Mouse (Mus musculus) hindbrain, embryonic 15.5 days (tissue): ENCODE data around the gene Rasl11b. TPM values are rescaled to one million over a fixed set of nuclear protein-coding genes. Genes with fewer than 3 reads are reported as not detected.
A peak's percentile ranks its signal among the peaks of the same experiment; 100 is the strongest.

Experiments used
- ATAC-seq: fragments of 200-750 bp; cut with Nextera tagmentation; 2 replicates; pipeline ENCODE4 v1.8.0; 2017; ENCODE audit warnings: low read depth, moderate number of reproducible peaks, moderate TSS enrichment; ENCODE audit not compliant: low FRiP score
- H3K27ac ChIP-seq: fragments of 300-500 bp; sonication (generic); replicated peaks from 2 replicates; pipeline ENCODE4 v1.5.1; 2015; ENCODE audit warnings: mild to moderate bottlenecking, inconsistent platforms
- H3K27me3 ChIP-seq: fragments of 300-500 bp; sonication (generic); 2 replicates; pipeline ENCODE4 v1.6.1; 2015; ENCODE audit warnings: control low read depth, inconsistent platforms
- H3K36me3 ChIP-seq: fragments of 300-500 bp; sonication (generic); 2 replicates; pipeline ENCODE4 v1.6.1; 2015; ENCODE audit warnings: control low read depth, inconsistent platforms
- H3K4me1 ChIP-seq: fragments of 300-500 bp; sonication (generic); replicated peaks from 2 replicates; pipeline ENCODE4 v1.6.1; 2015; ENCODE audit warnings: control low read depth, inconsistent platforms
- H3K4me2 ChIP-seq: fragments of 300-500 bp; sonication (generic); 2 replicates; pipeline ENCODE4 v1.6.1; 2015; ENCODE audit warnings: moderate library complexity, mild to moderate bottlenecking, inconsistent platforms
- H3K4me3 ChIP-seq: fragments of 300-500 bp; sonication (generic); 2 replicates; pipeline ENCODE4 v1.5.1; 2015; ENCODE audit warnings: mild to moderate bottlenecking, inconsistent platforms
- H3K9ac ChIP-seq: fragments of 300-500 bp; sonication (generic); 2 replicates; pipeline ENCODE4 v1.6.1; 2015; ENCODE audit warnings: inconsistent platforms
- H3K9me3 ChIP-seq: fragments of 300-500 bp; sonication (generic); 2 replicates; pipeline ENCODE4 v1.6.1; 2016; ENCODE audit warnings: control low read depth, inconsistent platforms
- WGBS: fragments of 180-500 bp; shearing (Covaris S2); methylation state at CpG from one replicate; pipeline ENCODE4 v1.1.7; 2015; 5-methylcytosine and 5-hydroxymethylcytosine counted together
- polyA plus RNA-seq: library from polyadenylated mRNA; unstranded; fragments of >200 nt; fragmentation: Nextera tagmentation; extraction: Ambion mirVana; gene quantifications from 2 replicates; pipeline ENCODE4 v1.2.1, GENCODE M21; 2015

The Rasl11b gene
- polyA plus RNA-seq, result 17.8 and 20.0 TPM in 2 replicates

DNA sequence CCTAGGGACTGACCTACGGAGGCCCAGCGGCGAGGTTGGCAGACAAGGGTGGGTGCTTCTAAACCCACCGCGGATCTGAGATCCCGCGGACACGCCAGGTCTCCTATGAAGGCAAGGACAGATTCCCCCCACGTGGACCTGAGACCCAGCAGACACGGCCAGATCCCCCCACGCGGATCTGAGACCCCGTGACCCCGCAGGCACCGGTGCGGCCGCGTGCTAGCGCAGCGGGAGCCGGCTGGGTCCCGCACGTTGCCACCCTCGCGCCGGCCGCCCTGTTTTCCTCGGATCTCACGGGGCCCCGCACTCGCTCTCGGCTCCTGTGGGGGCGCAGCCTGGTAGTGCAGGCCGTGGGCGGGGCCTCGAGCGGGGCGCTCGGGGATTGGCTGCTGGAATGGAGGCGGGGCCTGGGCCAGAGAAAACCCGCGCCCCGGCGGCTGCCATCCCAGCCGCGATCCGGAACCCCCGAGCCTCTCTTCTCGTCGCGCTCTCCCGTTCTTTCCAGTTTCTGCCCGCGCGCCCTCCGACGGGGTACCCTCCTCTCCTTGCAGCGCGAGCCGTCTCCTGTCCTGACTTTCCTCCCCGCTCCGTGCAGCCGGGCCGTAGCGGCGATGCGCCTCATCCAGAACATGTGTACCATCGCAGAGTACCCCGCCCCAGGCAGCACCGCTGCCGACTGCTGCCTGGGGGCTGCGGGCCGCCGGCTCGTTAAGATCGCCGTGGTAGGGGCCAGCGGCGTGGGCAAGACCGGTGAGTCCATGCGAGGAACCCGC lies at the start of gene Rasl11b:
Gene Rasl11b, plus strand, starts transcription at position 446 of the 773 bp plus-strand sequence.
- Histone ChIP-seq H3K9ac (peak within 1 kb of the TSS; percentile 70), H3K27ac (peak within 1 kb of the TSS; percentile 49), H3K4me2 (peak within 1 kb of the TSS; percentile 91), H3K36me3 (no peaks in the 10 kb centered on the region), H3K27me3 (no peaks in the 10 kb centered on the region), H3K4me3 (peak within 1 kb of the TSS; percentile 79), H3K9me3 (no peaks in the 10 kb centered on the region), H3K4me1 (peaks cover 38% of the 10 kb centered on the region)
- WGBS, result under 1% methylated on average over 82 of the region's 82 CpGs
- ATAC-seq, result peak; percentile 96

DNA sequence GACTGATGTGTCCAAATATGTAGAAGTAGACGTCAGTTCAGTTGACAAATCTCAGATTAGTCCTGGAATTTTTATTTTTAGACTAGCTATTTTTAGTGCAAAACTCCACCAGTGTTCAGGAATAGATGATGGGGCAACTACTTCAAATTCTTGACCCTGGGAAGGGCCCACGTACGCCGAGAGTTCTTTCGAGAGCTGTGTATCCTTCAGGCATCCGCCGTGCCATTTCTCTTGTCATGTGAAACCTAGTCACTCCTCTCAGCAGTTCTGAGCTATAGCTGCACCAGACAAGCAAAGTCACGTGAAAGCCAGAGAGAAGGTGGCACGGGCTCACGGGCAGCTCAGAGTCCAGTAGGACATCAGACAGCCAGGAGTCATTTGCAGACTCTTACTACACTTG lies 47.5 kb upstream of the Rasl11b start:
- H3K27ac ChIP-seq, result no peak overlapping the region
- H3K4me1 ChIP-seq, result no peaks in the 10 kb centered on the region
- H3K4me2 ChIP-seq, result no peak overlapping the region
- no peak overlapping the region for H3K9ac ChIP-seq
- H3K36me3 ChIP-seq, result no peaks in the 10 kb centered on the region
- 89% methylated on average over 10 of the region's 10 CpGs for WGBS
- H3K9me3 ChIP-seq, result no peaks in the 10 kb centered on the region
- H3K27me3 ChIP-seq, result no peaks in the 10 kb centered on the region
- H3K4me3 ChIP-seq, result no peak overlapping the region
- no peak for ATAC-seq

DNA sequence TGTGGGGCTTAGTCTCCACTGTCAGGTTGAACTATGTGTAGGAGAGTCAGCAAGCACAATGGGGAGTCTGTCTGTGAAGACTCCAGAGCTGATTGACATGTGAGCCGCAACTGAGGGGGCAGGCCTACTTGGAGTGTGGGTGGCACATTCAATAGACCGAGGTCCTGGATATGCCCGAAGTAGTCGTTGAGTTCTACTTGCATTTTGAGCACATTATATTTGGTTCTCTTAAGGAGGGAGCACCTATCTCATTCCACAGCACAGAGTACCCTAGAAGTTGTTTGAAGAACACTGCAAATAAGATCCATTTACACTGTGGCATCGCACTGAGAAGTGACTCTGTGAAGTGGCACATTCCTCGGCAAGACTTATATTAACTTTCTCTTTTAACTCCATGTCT lies 45.1 kb upstream of the Rasl11b start:
- no peak overlapping the region for H3K4me3 ChIP-seq
- WGBS, result 77% methylated on average over 6 of the region's 6 CpGs
- H3K36me3 ChIP-seq, result no peaks in the 10 kb centered on the region
- no peak overlapping the region for H3K27ac ChIP-seq
- no peaks in the 10 kb centered on the region for H3K27me3 ChIP-seq
- no peak for ATAC-seq
- H3K9ac ChIP-seq, result no peak overlapping the region
- no peak overlapping the region for H3K4me2 ChIP-seq
- H3K4me1 ChIP-seq, result no peaks in the 10 kb centered on the region
- no peaks in the 10 kb centered on the region for H3K9me3 ChIP-seq

DNA sequence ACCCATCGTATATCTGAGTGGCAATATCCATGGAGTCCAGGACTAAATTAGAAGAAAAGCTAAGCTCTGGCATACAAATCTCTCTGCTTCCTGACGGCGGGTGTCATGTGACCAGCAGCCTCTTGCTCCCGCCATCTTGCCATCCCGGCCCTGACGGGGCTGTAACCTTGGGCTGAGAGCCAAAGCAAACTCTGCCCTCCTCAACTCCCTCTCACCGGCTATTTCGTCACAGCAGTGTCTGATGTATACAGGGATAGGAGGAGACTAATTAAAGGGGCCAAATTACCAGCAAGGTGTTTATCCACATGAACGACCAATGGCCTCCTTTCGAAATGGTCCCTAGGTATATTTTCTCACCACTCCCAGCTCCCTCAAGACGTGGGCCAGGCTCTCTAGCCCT lies 43.3 kb upstream of the Rasl11b start:
- Histone ChIP-seq H3K9ac (no peak overlapping the region), H3K4me1 (no peaks in the 10 kb centered on the region)
- WGBS, result 87% methylated on average over 11 of the region's 11 CpGs

DNA sequence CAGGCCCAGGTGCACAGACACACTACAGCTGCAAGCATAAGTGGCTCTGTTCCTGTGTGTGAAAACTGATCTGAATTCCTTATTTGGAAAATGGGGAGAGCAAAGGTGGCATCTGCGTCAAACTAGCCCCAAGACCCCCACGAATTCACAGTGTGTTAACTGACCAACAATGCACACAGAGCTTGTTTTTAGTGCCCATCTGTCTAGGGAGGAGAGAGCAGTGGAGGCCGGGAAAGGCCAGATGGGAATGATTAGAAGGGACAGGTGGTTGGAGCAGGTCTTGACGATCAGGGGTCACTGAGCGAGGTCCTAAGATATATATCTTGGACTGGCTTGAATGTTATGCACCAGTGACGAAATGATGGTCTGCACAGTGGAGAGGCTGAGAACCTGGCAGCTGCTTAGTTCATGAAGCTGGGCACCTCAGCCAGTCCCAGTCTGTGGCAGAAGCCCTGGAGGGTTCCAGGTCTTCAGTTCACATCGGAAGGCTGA lies 39.2 kb upstream of the Rasl11b start:
- Histone ChIP-seq H3K4me3 (no peak overlapping the region), H3K9me3 (no peaks in the 10 kb centered on the region), H3K4me2 (no peak overlapping the region), H3K9ac (no peak overlapping the region), H3K27ac (no peak overlapping the region), H3K36me3 (no peaks in the 10 kb centered on the region), H3K27me3 (no peaks in the 10 kb centered on the region), H3K4me1 (no peaks in the 10 kb centered on the region)
- WGBS, result 43% methylated on average over 7 of the region's 7 CpGs
- ATAC-seq, result peak; percentile 38; the same call in 1 of the 2 replicates

More for the DNA sequence above, 43.3 kb upstream of the Rasl11b start:
- no peak for ATAC-seq
- Histone ChIP-seq H3K9me3 (no peaks in the 10 kb centered on the region), H3K36me3 (no peaks in the 10 kb centered on the region), H3K27me3 (no peaks in the 10 kb centered on the region), H3K27ac (no peak overlapping the region), H3K4me3 (no peak overlapping the region), H3K4me2 (no peak overlapping the region)

DNA sequence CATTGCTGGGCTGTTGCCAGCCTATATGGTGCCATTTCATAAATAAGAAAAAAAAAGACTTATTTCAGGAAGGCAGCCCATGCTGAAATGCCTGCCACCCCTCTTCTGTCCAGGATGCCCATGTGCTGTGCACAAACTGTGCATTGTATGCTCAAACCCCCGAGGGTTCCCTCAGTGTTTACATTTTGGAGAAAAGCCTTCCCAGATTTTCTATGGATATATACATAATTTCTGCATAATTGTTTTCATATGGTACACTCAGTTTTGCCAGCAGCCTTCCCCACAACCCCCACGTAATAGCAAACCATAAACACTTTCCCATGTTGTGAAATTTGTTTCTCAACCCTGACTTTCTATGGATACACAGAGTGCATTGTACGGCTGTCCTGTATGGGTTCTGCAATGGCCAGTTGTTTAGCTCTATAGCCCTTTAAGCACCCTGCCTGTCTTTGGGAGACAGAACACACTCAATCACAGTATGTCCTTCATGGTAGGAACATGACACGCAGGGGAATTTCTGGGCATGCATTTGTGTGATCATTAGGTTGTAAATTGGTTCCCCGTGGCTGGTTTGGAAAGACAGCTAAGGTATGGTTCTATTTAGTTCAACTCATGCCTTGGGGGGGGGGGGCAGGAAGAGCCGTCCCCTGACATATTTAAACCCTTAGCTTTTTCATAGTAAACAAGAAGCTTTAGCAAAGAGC lies 36.0 kb upstream of the Rasl11b start:
- Histone ChIP-seq H3K4me3 (no peak overlapping the region), H3K9ac (no peak overlapping the region), H3K4me2 (no peak overlapping the region), H3K36me3 (no peaks in the 10 kb centered on the region), H3K27ac (no peak overlapping the region), H3K4me1 (peaks cover 12% of the 10 kb centered on the region), H3K27me3 (no peaks in the 10 kb centered on the region; the same call in 1 of the 2 replicates), H3K9me3 (no peaks in the 10 kb centered on the region)
- no peak for ATAC-seq
- 88% methylated on average over 6 of the region's 6 CpGs for WGBS

DNA sequence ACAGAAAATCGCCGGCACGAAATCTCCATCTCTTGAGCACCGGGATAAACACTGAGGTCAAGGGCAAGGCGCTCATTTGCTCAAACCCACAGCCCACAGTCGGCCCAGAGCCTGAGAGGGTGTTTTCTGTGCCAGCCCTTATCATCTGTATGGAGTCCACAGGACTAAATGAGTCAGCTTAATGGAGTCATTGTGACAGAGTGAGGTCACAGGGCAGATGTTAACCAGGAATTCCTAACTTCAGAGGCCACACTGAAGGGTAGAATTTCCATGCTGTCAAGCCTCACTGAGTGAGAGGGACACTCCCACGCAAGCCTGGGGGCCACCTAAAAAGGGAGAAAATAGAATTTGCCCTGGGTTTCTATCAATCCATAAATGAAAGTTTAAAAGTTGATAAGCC lies 35.2 kb upstream of the Rasl11b start:
- H3K4me1 ChIP-seq, result peaks cover 12% of the 10 kb centered on the region
- H3K36me3 ChIP-seq, result no peaks in the 10 kb centered on the region
- no peak overlapping the region for H3K4me2 ChIP-seq
- no peak overlapping the region for H3K4me3 ChIP-seq
- WGBS, result 73% methylated on average over 7 of the region's 7 CpGs
- no peak for ATAC-seq
- no peak overlapping the region for H3K27ac ChIP-seq
- H3K9me3 ChIP-seq, result no peaks in the 10 kb centered on the region
- H3K9ac ChIP-seq, result no peak overlapping the region
- no peaks in the 10 kb centered on the region; the same call in 1 of the 2 replicates for H3K27me3 ChIP-seq

DNA sequence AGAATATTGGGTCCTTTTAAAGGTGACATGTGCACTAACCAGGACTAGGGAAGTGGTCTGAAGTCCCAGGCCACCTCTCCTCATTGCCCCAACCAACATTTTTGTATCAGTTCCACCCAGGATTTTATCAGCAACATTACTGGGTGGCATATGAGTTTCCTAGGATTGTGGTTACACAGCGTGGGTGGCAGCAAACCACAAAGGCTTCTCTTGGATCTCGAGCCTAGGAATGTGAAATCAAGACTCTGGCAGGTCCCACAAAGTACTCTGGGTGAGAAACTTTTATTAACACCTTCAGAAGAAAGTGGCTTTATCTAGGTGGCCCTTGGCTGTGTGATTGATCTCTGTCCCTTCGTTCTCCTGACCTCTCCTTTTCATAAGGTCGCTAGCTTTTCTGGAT lies 34.7 kb upstream of the Rasl11b start:
- Histone ChIP-seq H3K9ac (no peak overlapping the region), H3K4me3 (no peak overlapping the region), H3K36me3 (no peaks in the 10 kb centered on the region), H3K4me1 (peaks cover 12% of the 10 kb centered on the region), H3K4me2 (no peak overlapping the region), H3K27ac (no peak overlapping the region), H3K27me3 (no peaks in the 10 kb centered on the region; the same call in 1 of the 2 replicates), H3K9me3 (no peaks in the 10 kb centered on the region)
- no peak for ATAC-seq
- WGBS, result 76% methylated on average over 4 of the region's 4 CpGs

DNA sequence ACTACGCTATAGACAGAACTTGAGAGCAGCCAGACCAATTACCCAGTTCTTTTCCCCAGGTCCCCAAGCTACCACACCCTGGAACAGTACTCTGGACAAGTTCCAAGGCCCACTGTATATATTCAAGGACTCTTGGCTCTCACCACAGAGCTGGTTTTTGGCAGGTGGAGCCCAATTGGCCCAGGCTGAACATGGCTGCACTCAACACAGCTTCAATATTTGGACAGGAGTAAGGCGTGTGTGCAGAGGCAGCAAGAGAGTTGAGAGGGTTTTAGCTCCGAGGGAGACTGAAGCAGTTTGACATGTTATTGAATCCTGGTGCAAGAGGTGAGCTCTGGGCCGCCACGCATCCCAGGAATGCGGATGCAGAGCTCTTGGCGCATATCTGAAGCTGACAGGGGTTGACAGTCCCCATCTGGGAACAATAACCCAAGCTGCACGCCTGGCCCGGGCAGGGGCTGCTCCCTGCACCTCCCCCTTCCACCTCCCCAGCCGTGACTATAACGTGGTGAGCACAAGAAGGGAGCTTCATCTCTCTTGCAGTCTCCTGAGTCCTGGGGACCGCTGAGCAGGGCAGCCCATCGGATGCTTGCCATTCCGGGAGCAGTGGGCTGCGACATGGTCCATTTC lies 33.7 kb upstream of the Rasl11b start:
- peak; percentile 73 for ATAC-seq
- no peak overlapping the region for H3K9ac ChIP-seq
- no peaks in the 10 kb centered on the region for H3K36me3 ChIP-seq
- H3K4me1 ChIP-seq, result peaks cover 12% of the 10 kb centered on the region
- no peak overlapping the region for H3K4me3 ChIP-seq
- no peak overlapping the region; the same call in 1 of the 2 replicates for H3K27ac ChIP-seq
- H3K9me3 ChIP-seq, result no peaks in the 10 kb centered on the region
- WGBS, result 18% methylated on average over 15 of the region's 15 CpGs
- no peaks in the 10 kb centered on the region; the same call in 1 of the 2 replicates for H3K27me3 ChIP-seq
- peak overlapping the region; percentile 31 for H3K4me2 ChIP-seq

DNA sequence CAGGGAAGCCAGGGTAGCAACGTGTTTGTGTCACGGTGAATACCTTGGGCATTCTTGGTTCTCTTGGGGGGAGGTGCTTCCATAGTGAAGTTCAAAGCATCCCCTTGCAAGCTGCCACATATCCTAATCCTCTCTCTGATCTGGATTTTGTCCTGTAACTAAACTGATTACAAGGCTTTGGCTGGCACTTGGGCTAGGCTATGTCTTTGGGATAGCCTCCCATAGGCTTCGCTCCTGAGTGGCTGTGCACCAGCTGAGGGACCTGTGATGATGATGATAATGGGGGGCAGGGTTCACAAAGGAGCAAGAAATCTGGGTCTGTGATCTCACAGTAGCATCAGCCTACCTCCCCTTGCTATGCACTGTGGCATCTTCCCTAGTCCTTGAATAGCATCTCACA lies 33.1 kb upstream of the Rasl11b start:
- ATAC-seq, result 0 out of 2 replicates have a peak, but pooled peaks have one; percentile 45
- 44% methylated on average over 3 of the region's 3 CpGs for WGBS
- peak overlapping the region; percentile 31 for H3K4me2 ChIP-seq

DNA sequence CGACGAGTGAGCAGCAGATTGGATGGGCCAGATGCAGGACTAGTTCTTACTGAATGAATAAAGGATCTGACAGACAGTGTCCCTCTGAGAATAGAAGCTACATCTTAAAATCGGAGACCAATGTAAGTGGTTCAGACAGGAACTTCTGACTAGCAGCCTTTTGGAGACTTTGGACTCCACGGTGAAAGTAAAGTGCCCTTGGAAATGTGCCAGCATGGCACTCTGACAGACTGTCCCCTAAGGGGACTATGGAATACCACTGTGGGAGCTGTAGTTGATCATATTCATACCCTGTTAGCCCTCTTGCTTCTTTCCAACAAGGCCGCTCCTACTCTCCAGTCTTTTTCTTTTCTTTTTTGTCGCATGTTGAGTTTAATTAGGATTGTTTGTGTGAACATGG lies 31.9 kb upstream of the Rasl11b start:
- Histone ChIP-seq H3K36me3 (no peaks in the 10 kb centered on the region), H3K9ac (no peak overlapping the region), H3K4me3 (no peak overlapping the region), H3K4me1 (peaks cover 12% of the 10 kb centered on the region), H3K9me3 (no peaks in the 10 kb centered on the region), H3K4me2 (no peak overlapping the region), H3K27me3 (no peaks in the 10 kb centered on the region; the same call in 1 of the 2 replicates), H3K27ac (no peak overlapping the region)
- 77% methylated on average over 6 of the region's 6 CpGs for WGBS
- ATAC-seq, result no peak

More for the DNA sequence above, 33.1 kb upstream of the Rasl11b start:
- Histone ChIP-seq H3K9me3 (no peaks in the 10 kb centered on the region), H3K27me3 (no peaks in the 10 kb centered on the region; the same call in 1 of the 2 replicates), H3K4me3 (no peak overlapping the region), H3K9ac (no peak overlapping the region), H3K4me1 (peaks cover 12% of the 10 kb centered on the region), H3K27ac (no peak overlapping the region), H3K36me3 (no peaks in the 10 kb centered on the region)

DNA sequence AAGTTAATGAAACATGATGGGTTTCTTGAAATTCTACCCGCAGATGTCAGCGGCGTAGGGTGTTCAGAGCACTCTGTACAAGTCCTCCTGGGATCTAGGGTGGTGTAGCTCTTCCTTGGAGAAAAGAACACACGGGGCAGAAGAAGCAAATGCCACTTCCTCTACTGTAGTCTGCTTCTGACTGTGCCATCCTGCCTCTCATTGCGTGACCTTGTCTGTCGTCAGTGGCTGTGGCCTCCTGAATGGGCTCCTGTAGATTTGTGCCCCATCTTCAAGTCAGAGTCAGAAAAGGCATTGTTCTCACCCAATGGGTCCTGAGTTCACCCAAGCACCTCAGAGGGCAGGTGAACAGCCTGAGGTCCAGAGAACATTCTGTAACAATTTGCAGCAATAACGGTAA lies 30.5 kb upstream of the Rasl11b start:
- Histone ChIP-seq H3K4me2 (no peak overlapping the region), H3K27me3 (no peaks in the 10 kb centered on the region; the same call in 1 of the 2 replicates), H3K9ac (no peak overlapping the region), H3K9me3 (no peaks in the 10 kb centered on the region), H3K4me1 (peaks cover 12% of the 10 kb centered on the region), H3K27ac (no peak overlapping the region), H3K36me3 (no peaks in the 10 kb centered on the region), H3K4me3 (no peak overlapping the region)
- WGBS, result 93% methylated on average over 7 of the region's 7 CpGs
- no peak for ATAC-seq
